Mouse (Mus musculus): ENCODE measurements around the gene Irgq. TPM values are rescaled to one million over a fixed set of nuclear protein-coding genes. Genes with fewer than 3 reads are reported as not detected.

Gene Irgq
- total and polyA plus RNA-seq, 2 experiments from 2014 or later = 20.0 to 103 TPM

DNA sequence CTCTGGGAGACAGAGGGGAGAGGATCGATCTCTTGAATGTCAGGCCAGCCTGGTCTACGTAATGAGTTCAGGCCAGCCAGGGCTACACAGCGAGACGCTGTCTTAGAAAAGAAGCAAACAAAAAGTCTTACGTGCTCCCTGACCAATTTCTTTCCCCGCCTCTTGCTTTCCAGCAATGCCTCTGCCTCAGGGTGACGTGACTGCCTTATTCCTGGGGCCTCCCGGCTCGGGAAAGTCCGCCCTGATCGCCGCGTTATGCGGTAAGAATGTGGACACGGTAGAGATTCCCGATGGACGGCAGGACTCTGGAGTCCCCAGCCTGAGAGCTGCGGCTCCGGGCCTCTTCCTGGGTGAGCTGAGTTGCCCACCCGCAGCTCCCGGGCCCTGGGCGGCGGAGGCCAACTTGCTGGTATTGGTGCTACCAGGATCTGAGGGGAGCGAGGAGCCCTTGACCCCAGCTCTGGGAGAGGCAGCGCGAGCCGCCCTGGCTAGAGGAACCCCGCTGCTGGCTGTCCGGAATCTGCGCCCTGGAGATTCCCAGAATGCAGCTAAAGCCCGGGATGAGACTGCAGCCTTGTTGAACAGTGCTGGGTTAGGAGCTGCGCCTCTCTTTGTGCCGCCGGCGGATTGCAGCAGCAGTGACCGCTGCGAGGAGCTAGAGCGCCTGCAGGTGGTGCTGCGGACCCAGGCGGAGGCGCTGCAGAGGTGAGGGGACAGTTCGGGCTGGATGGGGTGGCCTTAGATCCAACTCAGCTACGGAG is 902 bp downstream of the Irgq start:
- WGBS = under 1% methylated on average over 43 of the region's 43 CpGs

DNA sequence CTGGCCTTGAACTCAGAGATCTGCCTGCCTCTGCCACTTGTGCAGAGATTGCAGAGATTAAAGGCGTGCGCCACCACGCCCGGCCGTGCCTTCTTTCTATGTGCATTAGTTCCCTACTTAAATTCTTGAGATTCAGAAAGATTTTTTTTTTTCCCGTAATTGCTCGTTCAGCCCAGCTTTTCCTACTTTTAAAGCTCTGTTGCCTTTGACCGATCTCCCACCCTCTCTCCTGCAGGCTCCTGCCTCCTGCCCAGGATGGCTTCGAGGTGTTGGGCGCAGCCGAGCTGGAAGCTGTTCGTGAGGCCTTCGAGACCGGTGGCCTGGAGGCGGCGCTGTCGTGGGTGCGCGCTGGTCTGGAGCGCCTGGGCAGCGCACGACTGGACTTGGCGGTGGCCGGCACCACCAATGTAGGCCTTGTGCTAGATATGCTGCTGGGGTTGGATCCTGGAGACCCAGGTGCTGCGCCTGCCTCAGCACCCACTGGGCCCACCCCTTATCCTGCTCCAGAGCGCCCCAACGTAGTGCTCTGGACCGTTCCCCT is 2.6 kb downstream of the Irgq start:
- DNase-seq (ENCODE audit: low spot score) (no peak), ATAC-seq (no peak)
- H3K27me3 ChIP-seq (ENCODE audit: insufficient read depth, low read length) = no peaks in the 10 kb centered on the region
- WGBS = 67% methylated on average over 28 of the region's 28 CpGs
- peaks cover 12% of the 10 kb centered on the region; the same call in 1 of the 2 replicates for H3K4me1 ChIP-seq (ENCODE audit: insufficient read depth, low read length)
- TF ChIP-seq CTCF (IDR thresholded peaks at IDR 0.05; ENCODE audit: low read depth) = no peak; the same call in 1 of the 2 replicates
- H3K27ac ChIP-seq = no peak overlapping the region
- H3K4me2 ChIP-seq (ENCODE audit: low read depth, low read length) = no peak overlapping the region
- H3K36me3 ChIP-seq (ENCODE audit: insufficient read depth, low read length) = peaks cover 17% of the 10 kb centered on the region; the same call in 1 of the 2 replicates
- no peak overlapping the region for H3K9ac ChIP-seq (replicated peaks; ENCODE audit: low read length)
- H3K9me3 ChIP-seq (ENCODE audit: low read length) = no peaks in the 10 kb centered on the region
- no peak overlapping the region for H3K4me3 ChIP-seq (ENCODE audit: low read length)

More for the DNA sequence above, 902 bp downstream of the Irgq start:
- Histone ChIP-seq H3K4me2 (ENCODE audit: low read depth, low read length) (peak overlapping the region; percentile 91), H3K4me3 (ENCODE audit: low read length) (peak overlapping the region; percentile 62), H3K9ac (replicated peaks; ENCODE audit: low read length) (peak overlapping the region; percentile 85), H3K4me1 (ENCODE audit: insufficient read depth, low read length) (peaks cover 12% of the 10 kb centered on the region; the same call in 1 of the 2 replicates), H3K36me3 (ENCODE audit: insufficient read depth, low read length) (peaks cover 17% of the 10 kb centered on the region; the same call in 1 of the 2 replicates), H3K27me3 (ENCODE audit: insufficient read depth, low read length) (no peaks in the 10 kb centered on the region), H3K27ac (peak overlapping the region; percentile 92), H3K9me3 (ENCODE audit: low read length) (no peaks in the 10 kb centered on the region)
- ATAC-seq (peak; percentile 62), DNase-seq (ENCODE audit: low spot score) (peak; percentile 87)
- peak; percentile 87 for TF ChIP-seq CTCF (IDR thresholded peaks at IDR 0.05; ENCODE audit: low read depth)

DNA sequence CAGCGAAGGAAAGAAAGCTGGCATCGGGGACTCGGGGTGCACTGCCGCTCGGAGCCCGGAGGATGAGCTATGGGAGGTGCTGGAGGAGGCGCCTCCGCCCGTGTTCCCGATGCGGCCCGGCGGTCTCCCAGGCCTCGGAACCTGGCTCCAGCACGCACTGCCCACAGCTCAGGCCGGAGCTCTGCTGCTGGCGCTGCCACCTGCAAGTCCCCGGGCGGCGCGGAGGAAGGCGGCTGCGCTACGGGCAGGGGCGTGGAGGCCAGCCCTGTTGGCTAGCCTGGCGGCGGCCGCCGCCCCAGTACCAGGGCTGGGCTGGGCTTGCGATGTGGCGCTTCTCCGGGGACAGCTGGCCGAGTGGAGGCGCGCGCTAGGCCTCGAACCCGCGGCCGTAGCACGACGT is 3.3 kb downstream of the Irgq start:
- Histone ChIP-seq H3K4me2 (ENCODE audit: low read depth, low read length) (peak overlapping the region; percentile 37), H3K27ac (no peak overlapping the region), H3K36me3 (ENCODE audit: insufficient read depth, low read length) (peaks cover 17% of the 10 kb centered on the region; the same call in 1 of the 2 replicates), H3K9me3 (ENCODE audit: low read length) (no peaks in the 10 kb centered on the region), H3K4me3 (ENCODE audit: low read length) (no peak overlapping the region), H3K27me3 (ENCODE audit: insufficient read depth, low read length) (no peaks in the 10 kb centered on the region), H3K9ac (replicated peaks; ENCODE audit: low read length) (no peak overlapping the region; the same call in 1 of the 2 replicates), H3K4me1 (ENCODE audit: insufficient read depth, low read length) (peaks cover 12% of the 10 kb centered on the region; the same call in 1 of the 2 replicates)
- 27% methylated on average over 42 of the region's 42 CpGs for WGBS
- TF ChIP-seq CTCF (IDR thresholded peaks at IDR 0.05; ENCODE audit: low read depth) = no peak
- ATAC-seq = no peak
- DNase-seq (ENCODE audit: low spot score) = no peak

DNA sequence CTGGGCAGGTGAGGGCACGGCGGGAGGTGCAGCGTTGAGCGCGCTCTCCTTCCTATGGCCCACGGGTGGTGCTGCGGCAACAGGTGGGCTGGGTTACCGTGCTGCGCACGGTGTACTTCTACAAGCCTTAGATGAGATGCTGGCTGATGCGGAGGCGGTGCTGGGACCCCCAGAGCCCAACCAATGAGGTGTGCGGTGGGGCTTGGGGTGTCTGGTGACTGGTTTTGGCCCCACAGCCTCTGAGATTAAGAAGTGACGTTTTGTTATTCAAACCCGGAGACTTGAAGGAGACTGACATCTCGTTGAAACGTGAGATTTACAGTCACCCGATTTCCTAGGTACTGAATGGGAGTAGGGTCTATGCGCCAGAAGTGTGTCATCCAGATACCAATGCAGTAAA is 3.8 kb downstream of the Irgq start:
- H3K27me3 ChIP-seq (ENCODE audit: insufficient read depth, low read length) = no peaks in the 10 kb centered on the region
- no peaks in the 10 kb centered on the region for H3K9me3 ChIP-seq (ENCODE audit: low read length)
- no peak overlapping the region; the same call in 1 of the 2 replicates for H3K9ac ChIP-seq (replicated peaks; ENCODE audit: low read length)
- no peak for TF ChIP-seq CTCF (IDR thresholded peaks at IDR 0.05; ENCODE audit: low read depth)
- peak overlapping the region; percentile 37; the same call in 1 of the 2 replicates for H3K4me2 ChIP-seq (ENCODE audit: low read depth, low read length)
- WGBS = 40% methylated on average over 19 of the region's 19 CpGs
- H3K27ac ChIP-seq = no peak overlapping the region
- no peak for DNase-seq (ENCODE audit: low spot score)
- ATAC-seq = no peak
- H3K4me1 ChIP-seq (ENCODE audit: insufficient read depth, low read length) = peaks cover 11% of the 10 kb centered on the region; the same call in 1 of the 2 replicates
- H3K4me3 ChIP-seq (ENCODE audit: low read length) = no peak overlapping the region
- H3K36me3 ChIP-seq (ENCODE audit: insufficient read depth, low read length) = peaks cover 17% of the 10 kb centered on the region; the same call in 1 of the 2 replicates

DNA sequence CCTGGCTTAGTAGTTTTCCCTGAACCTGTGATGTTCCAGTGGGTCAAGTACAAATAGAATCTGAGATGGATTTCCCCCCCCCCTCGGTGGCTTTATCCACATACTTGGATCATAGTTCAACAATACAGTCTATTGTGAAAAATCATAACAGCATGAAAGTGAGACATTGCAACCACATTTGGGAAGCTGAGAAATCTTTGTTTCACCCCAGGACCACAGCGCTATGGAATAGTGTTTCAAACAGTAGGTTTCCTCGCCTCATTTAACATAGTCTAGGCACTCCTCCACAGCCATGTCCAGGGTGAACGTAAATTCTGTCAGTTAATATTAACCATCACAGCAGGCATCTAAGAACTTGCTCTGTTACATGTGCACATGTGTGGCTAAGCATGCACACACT is 6.6 kb downstream of the Irgq start:
- no peak for TF ChIP-seq CTCF (IDR thresholded peaks at IDR 0.05; ENCODE audit: low read depth)
- no peak for DNase-seq (ENCODE audit: low spot score)
- WGBS = 58% methylated on average over 4 of the region's 4 CpGs
- Histone ChIP-seq H3K27ac (no peak overlapping the region), H3K27me3 (ENCODE audit: insufficient read depth, low read length) (no peaks in the 10 kb centered on the region), H3K4me2 (ENCODE audit: low read depth, low read length) (no peak overlapping the region), H3K9ac (replicated peaks; ENCODE audit: low read length) (no peak overlapping the region), H3K4me3 (ENCODE audit: low read length) (no peak overlapping the region), H3K4me1 (ENCODE audit: insufficient read depth, low read length) (peaks cover 6% of the 10 kb centered on the region; the same call in 1 of the 2 replicates), H3K9me3 (ENCODE audit: low read length) (no peaks in the 10 kb centered on the region), H3K36me3 (ENCODE audit: insufficient read depth, low read length) (peaks cover 17% of the 10 kb centered on the region; the same call in 1 of the 2 replicates)
- ATAC-seq = no peak

DNA sequence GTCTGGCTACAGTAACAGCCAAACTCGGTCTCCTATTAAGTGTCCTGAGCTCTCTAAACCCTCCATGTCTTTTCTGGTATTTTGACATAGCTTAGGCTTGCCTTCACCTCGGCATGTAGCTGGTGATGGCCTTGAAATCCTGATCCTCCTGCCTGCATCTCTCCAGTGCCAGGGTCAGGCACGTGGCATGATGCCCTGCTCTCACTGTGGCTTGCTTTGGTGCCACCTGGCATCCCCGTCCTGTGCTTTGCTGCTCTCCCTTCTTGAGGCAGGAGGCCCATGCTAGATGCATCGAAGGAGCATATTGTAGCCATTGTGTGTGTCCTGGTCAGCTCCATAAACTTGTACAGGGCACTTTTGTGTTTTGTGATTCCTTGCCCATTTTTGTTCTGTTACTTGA is 7.1 kb downstream of the Irgq start:
- H3K9me3 ChIP-seq (ENCODE audit: low read length) = no peaks in the 10 kb centered on the region
- H3K27ac ChIP-seq = peak overlapping the region; percentile 32; the same call in 1 of the 2 replicates
- no peak overlapping the region for H3K4me3 ChIP-seq (ENCODE audit: low read length)
- peaks cover under 1% of the 10 kb centered on the region; the same call in 1 of the 2 replicates for H3K4me1 ChIP-seq (ENCODE audit: insufficient read depth, low read length)
- no peak overlapping the region for H3K4me2 ChIP-seq (ENCODE audit: low read depth, low read length)
- DNase-seq (ENCODE audit: low spot score) (no peak), ATAC-seq (no peak)
- H3K36me3 ChIP-seq (ENCODE audit: insufficient read depth, low read length) = peaks cover 17% of the 10 kb centered on the region; the same call in 1 of the 2 replicates
- no peak for TF ChIP-seq CTCF (IDR thresholded peaks at IDR 0.05; ENCODE audit: low read depth)
- WGBS = 62% methylated on average over 5 of the region's 5 CpGs
- no peaks in the 10 kb centered on the region for H3K27me3 ChIP-seq (ENCODE audit: insufficient read depth, low read length)
- H3K9ac ChIP-seq (replicated peaks; ENCODE audit: low read length) = no peak overlapping the region
